Mouse (Mus musculus) forebrain, embryonic 11.5 days (tissue): Measurements from ENCODE around the gene Fyb2. TPM values are rescaled to one million over a fixed set of nuclear protein-coding genes. Genes with fewer than 3 reads are reported as not detected.

ENCODE experiments used
- ATAC-seq: fragments of 200-750 bp; cut with Nextera tagmentation; replicated peaks from 2 replicates; pipeline ENCODE4 v1.8.0; 2017; ENCODE audit warnings: moderate TSS enrichment; ENCODE audit not compliant: low FRiP score
- DNase-seq: peaks from one replicate; pipeline ENCODE4 v3.0.0-alpha.2; 2017; ENCODE audit warnings: low spot score
- H3K27ac ChIP-seq: fragments of 300-500 bp; sonication (generic); 2 replicates; pipeline ENCODE4 v1.5.1; 2014; ENCODE audit warnings: low read depth, low read length
- H3K27me3 ChIP-seq: fragments of 300-500 bp; sonication (generic); 2 replicates; pipeline ENCODE4 v1.6.1; 2014; ENCODE audit warnings: mild to moderate bottlenecking, low read length, mixed read lengths; ENCODE audit not compliant: control insufficient read depth, insufficient read depth
- H3K36me3 ChIP-seq: fragments of 300-500 bp; sonication (generic); 2 replicates; pipeline ENCODE4 v1.6.1; 2014; ENCODE audit warnings: mild to moderate bottlenecking, low read length, moderate library complexity, mixed read lengths; ENCODE audit not compliant: control insufficient read depth, insufficient read depth
- H3K4me1 ChIP-seq: fragments of 300-500 bp; sonication (generic); replicated peaks from 2 replicates; pipeline ENCODE4 v1.6.1; 2014; ENCODE audit warnings: low read length, mixed read lengths; ENCODE audit not compliant: control insufficient read depth, insufficient read depth
- H3K4me2 ChIP-seq: fragments of 300-500 bp; sonication (generic); 2 replicates; pipeline ENCODE4 v1.6.1; 2014; ENCODE audit warnings: low read depth, mild to moderate bottlenecking, low read length, moderate library complexity, mixed read lengths; ENCODE audit not compliant: severe bottlenecking
- H3K4me3 ChIP-seq: fragments of 300-500 bp; sonication (generic); 2 replicates; pipeline ENCODE4 v1.5.1; 2014; ENCODE audit warnings: low read depth, low read length
- H3K9ac ChIP-seq: fragments of 300-500 bp; sonication (generic); 2 replicates; pipeline ENCODE4 v1.6.1; 2014; ENCODE audit warnings: low read length
- H3K9me3 ChIP-seq: fragments of 300-500 bp; sonication (generic); 2 replicates; pipeline ENCODE4 v1.6.1; 2016; ENCODE audit warnings: low read length, mixed read lengths; ENCODE audit not compliant: control insufficient read depth
- WGBS: fragments of 180-500 bp; shearing (Covaris S2); extraction: QIAGEN DNeasy Blood & Tissue Kit; methylation state at CpG from one replicate; pipeline ENCODE4 v1.1.7; 2014; 5-methylcytosine and 5-hydroxymethylcytosine counted together
- polyA plus RNA-seq: library from polyadenylated mRNA; unstranded; fragments of >200 nt; fragmentation: Nextera tagmentation; extraction: Ambion mirVana; gene quantifications from 2 replicates; pipeline ENCODE4 v1.2.1, GENCODE M21; 2014

Gene Fyb2
- polyA plus RNA-seq, 1 experiment from 2014 or later: 0.17 TPM

GRCm38 (mm10) chr4:105034259-105034658 is 121.0 kb downstream of the Fyb2 start:
- no peak overlapping the region for H3K4me3 ChIP-seq
- ATAC-seq (no peak), DNase-seq (no peak)
- no peak overlapping the region for H3K9ac ChIP-seq
- H3K4me1 ChIP-seq: no peaks in the 10 kb centered on the region
- H3K36me3 ChIP-seq: no peaks in the 10 kb centered on the region
- H3K4me2 ChIP-seq: no peak overlapping the region
- H3K27me3 ChIP-seq: no peaks in the 10 kb centered on the region
- H3K9me3 ChIP-seq: no peaks in the 10 kb centered on the region
- no peak overlapping the region for H3K27ac ChIP-seq

GRCm38 (mm10) chr4:105050041-105050440 is 136.8 kb downstream of the Fyb2 start:
- Histone ChIP-seq H3K9me3 (no peaks in the 10 kb centered on the region), H3K36me3 (no peaks in the 10 kb centered on the region), H3K27me3 (no peaks in the 10 kb centered on the region), H3K4me3 (no peak overlapping the region), H3K4me1 (no peaks in the 10 kb centered on the region), H3K27ac (no peak overlapping the region), H3K4me2 (no peak overlapping the region), H3K9ac (no peak overlapping the region)
- DNase-seq (no peak), ATAC-seq (no peak)
- WGBS: 97% methylated on average over 1 of the region's 1 CpGs

- H3K9ac ChIP-seq: no peak overlapping the region
- H3K36me3 ChIP-seq: no peaks in the 10 kb centered on the region
- H3K27me3 ChIP-seq: no peaks in the 10 kb centered on the region
- H3K4me2 ChIP-seq: no peak overlapping the region
- no peaks in the 10 kb centered on the region for H3K4me1 ChIP-seq
- WGBS: 92% methylated on average over 5 of the region's 5 CpGs
- H3K4me3 ChIP-seq: no peak overlapping the region
- H3K27ac ChIP-seq: no peak overlapping the region
- ATAC-seq: no peak
- H3K9me3 ChIP-seq: no peaks in the 10 kb centered on the region
- DNase-seq: no peak
These were observed 138.0 kb downstream of the Fyb2 start for GRCm38 (mm10) chr4:105051291-105051690.

Other genes with a start within 250 kb of the Fyb2 start
- not detected in 2 replicates for gene C8b, start 147.1 kb upstream of the Fyb2 start, polyA plus RNA-seq
- gene Gm17662, start 56.1 kb upstream of the Fyb2 start, polyA plus RNA-seq: not detected in 2 replicates
- gene C8a, start 37.1 kb upstream of the Fyb2 start, polyA plus RNA-seq: not detected in 2 replicates
- gene Prkaa2, start 196.4 kb downstream of the Fyb2 start, polyA plus RNA-seq: 2.5 and 3.3 TPM in 2 replicates
- 69.9 and 71.6 TPM in 2 replicates for gene Plpp3, start 243.9 kb downstream of the Fyb2 start, polyA plus RNA-seq